Mouse (Mus musculus) CH12.LX (cell line): ENCODE measurements around the gene D230025D16Rik. TPM values are rescaled to one million over a fixed set of nuclear protein-coding genes. Genes with fewer than 3 reads are reported as not detected.

ENCODE experiments used
- DNase-seq: peaks from one replicate; pipeline ENCODE4 v3.0.0-alpha.2; 2013; ENCODE audit errors: extremely low read depth
- H3K27ac ChIP-seq: 2 replicates; pipeline ENCODE4 v1.5.1; 2012; ENCODE audit warnings: low read depth, mild to moderate bottlenecking, control low read depth, moderate library complexity; ENCODE audit not compliant: insufficient read depth
- H3K27me3 ChIP-seq: replicated peaks from 2 replicates; pipeline ENCODE3; 2012; ENCODE audit warnings: inconsistent platforms
- H3K36me3 ChIP-seq, 2 experiments: replicated peaks in 1 of 2; 2 replicates each; pipeline versions ENCODE3 to v1.6.1; 2012; ENCODE audit warnings: inconsistent platforms in 1 of 2, low read length in 1 of 2, mild to moderate bottlenecking in 1 of 2, mixed read lengths in 1 of 2, moderate library complexity in 1 of 2; ENCODE audit not compliant: control insufficient read depth in 1 of 2, insufficient read depth in 1 of 2
- H3K4me1 ChIP-seq, 2 experiments: 2 replicates each; pipeline ENCODE4 v1.6.1; 2012; ENCODE audit warnings: inconsistent platforms in 1 of 2, moderate library complexity in 1 of 2; ENCODE audit not compliant: insufficient read depth in 2 of 2, control insufficient read depth in 1 of 2
- H3K4me2 ChIP-seq: 2 replicates; pipeline ENCODE4 v1.6.1; 2012; ENCODE audit warnings: low read depth, mild to moderate bottlenecking, control low read depth; ENCODE audit not compliant: poor library complexity, insufficient read depth, severe bottlenecking
- H3K4me3 ChIP-seq, 3 experiments: fragments of 150-350 bp in 1 of 3; sonication (generic) in 1 of 3; replicated peaks in 1 of 3; 2 replicates each; pipeline versions ENCODE3 to v1.5.1; 2011 to 2012; ENCODE audit warnings: low read depth in 2 of 3, low read length in 2 of 3, mild to moderate bottlenecking in 2 of 3, moderate library complexity in 2 of 3, control low read depth in 1 of 3, improper control_type of control experiment in 1 of 3, inconsistent platforms in 1 of 3, mixed read lengths in 1 of 3; ENCODE audit not compliant: poor library complexity in 1 of 3
- H3K79me2 ChIP-seq: replicated peaks from 2 replicates; pipeline ENCODE4 v1.6.1; 2012; ENCODE audit warnings: mild to moderate bottlenecking, moderate library complexity; ENCODE audit not compliant: control insufficient read depth, poor library complexity, insufficient read depth, severe bottlenecking; ENCODE audit errors: extremely low read depth
- H3K9ac ChIP-seq: 2 replicates; pipeline ENCODE4 v1.6.1; 2012; ENCODE audit warnings: low read depth, mild to moderate bottlenecking, control low read depth, moderate library complexity; ENCODE audit not compliant: insufficient read depth
- H3K9me3 ChIP-seq: replicated peaks from 2 replicates; pipeline ENCODE3; 2012; ENCODE audit warnings: low read length, inconsistent platforms, mixed read lengths
- BHLHE40 ChIP-seq: IDR thresholded peaks from 2 replicates; pipeline ENCODE4 v1.6.1; 2011; ENCODE audit warnings: mild to moderate bottlenecking, low read depth, low read length, improper control_type of control experiment
- CHD1 ChIP-seq: IDR thresholded peaks from 2 replicates; pipeline ENCODE4 v1.6.1; 2012; ENCODE audit warnings: low read depth, low read length, improper control_type of control experiment, inconsistent platforms
- CHD2 ChIP-seq: IDR thresholded peaks from 2 replicates; pipeline ENCODE4 v1.6.1; 2011; ENCODE audit warnings: low read length, improper control_type of control experiment
- CTCF ChIP-seq, 2 experiments: IDR thresholded peaks in 1 of 2; conservative IDR thresholded peaks in 1 of 2; 2 replicates each; pipeline ENCODE4 v1.5.1; 2011 to 2012; ENCODE audit warnings: low read depth in 2 of 2, low read length in 2 of 2, improper control_type of control experiment in 1 of 2, inconsistent platforms in 1 of 2, mild to moderate bottlenecking in 1 of 2, moderate library complexity in 1 of 2
- E2F4 ChIP-seq: IDR thresholded peaks from 2 replicates; pipeline ENCODE4 v1.6.1; 2011; ENCODE audit warnings: low read depth, low read length, improper control_type of control experiment; ENCODE audit not compliant: insufficient replicate concordance
- ELF1 ChIP-seq: IDR thresholded peaks from 2 replicates; pipeline ENCODE4 v1.6.1; 2014; ENCODE audit warnings: low read depth, mild to moderate bottlenecking, inconsistent platforms, low read length, improper control_type of control experiment
- EP300 ChIP-seq: IDR thresholded peaks from 2 replicates; pipeline ENCODE4 v1.6.1; 2011; ENCODE audit warnings: low read length, improper control_type of control experiment
- ETS1 ChIP-seq: conservative IDR thresholded peaks from 2 replicates; pipeline ENCODE4 v1.6.1; 2012; ENCODE audit warnings: low read depth, mild to moderate bottlenecking, inconsistent platforms, low read length, improper control_type of control experiment, moderate library complexity
- GABPA ChIP-seq: IDR thresholded peaks from 2 replicates; pipeline ENCODE4 v1.6.1; 2012; ENCODE audit warnings: low read depth, low read length, improper control_type of control experiment, inconsistent platforms; ENCODE audit not compliant: insufficient replicate concordance
- HCFC1 ChIP-seq: IDR thresholded peaks from 2 replicates; pipeline ENCODE4 v1.6.1; 2012; ENCODE audit warnings: low read depth, mild to moderate bottlenecking, inconsistent platforms, low read length, improper control_type of control experiment
- IRF4 ChIP-seq: IDR thresholded peaks from 2 replicates; pipeline ENCODE4 v1.6.1; 2014; ENCODE audit warnings: low read depth, mild to moderate bottlenecking, inconsistent platforms, low read length, improper control_type of control experiment
- JUN ChIP-seq: IDR thresholded peaks from 2 replicates; pipeline ENCODE4 v1.6.1; 2011; ENCODE audit warnings: low read depth, mild to moderate bottlenecking, low read length, improper control_type of control experiment, moderate library complexity; ENCODE audit not compliant: insufficient read depth
- JUND ChIP-seq: conservative IDR thresholded peaks from 2 replicates; pipeline ENCODE4 v1.6.1; 2011; ENCODE audit warnings: low read depth, low read length, improper control_type of control experiment
- KAT2A ChIP-seq: IDR thresholded peaks from 2 replicates; pipeline ENCODE4 v1.6.1; 2012; ENCODE audit warnings: low read length, improper control_type of control experiment, inconsistent platforms; ENCODE audit not compliant: insufficient replicate concordance
- MAFK ChIP-seq: IDR thresholded peaks from 2 replicates; pipeline ENCODE4 v1.6.1; 2011; ENCODE audit warnings: low read length, improper control_type of control experiment; ENCODE audit not compliant: insufficient replicate concordance
- MAX ChIP-seq: IDR thresholded peaks from 2 replicates; pipeline ENCODE4 v1.6.1; 2011; ENCODE audit warnings: low read length, improper control_type of control experiment
- MAZ ChIP-seq: IDR thresholded peaks from 2 replicates; pipeline ENCODE4 v1.6.1; 2012; ENCODE audit warnings: low read depth, mild to moderate bottlenecking, inconsistent platforms, low read length, improper control_type of control experiment, moderate library complexity
- MEF2A ChIP-seq: IDR thresholded peaks from 2 replicates; pipeline ENCODE4 v1.6.1; 2014; ENCODE audit warnings: low read depth, mild to moderate bottlenecking, inconsistent platforms, low read length, improper control_type of control experiment, borderline replicate concordance
- MXI1 ChIP-seq: IDR thresholded peaks from 2 replicates; pipeline ENCODE4 v1.6.1; 2011; ENCODE audit warnings: mild to moderate bottlenecking, low read depth, low read length, improper control_type of control experiment
- MYC ChIP-seq: IDR thresholded peaks from 2 replicates; pipeline ENCODE4 v1.6.1; 2011; ENCODE audit warnings: low read depth, mild to moderate bottlenecking, improper control_type of control experiment, low read length
- NELFE ChIP-seq: IDR thresholded peaks from 2 replicates; pipeline ENCODE4 v1.6.1; 2011; ENCODE audit warnings: low read depth, low read length, improper control_type of control experiment
- NRF1 ChIP-seq: IDR thresholded peaks from 2 replicates; pipeline ENCODE4 v1.6.1; 2014; ENCODE audit warnings: low read depth, mild to moderate bottlenecking, inconsistent platforms, low read length, improper control_type of control experiment, moderate library complexity
- PAX5 ChIP-seq: IDR thresholded peaks from 2 replicates; pipeline ENCODE4 v1.6.1; 2012; ENCODE audit warnings: low read length, inconsistent platforms, mixed read lengths
- POLR2A ChIP-seq: IDR thresholded peaks from 2 replicates; pipeline ENCODE4 v1.6.1; 2011; ENCODE audit warnings: low read depth, mild to moderate bottlenecking, improper control_type of control experiment, low read length
- POLR2AphosphoS2 ChIP-seq: IDR thresholded peaks from 2 replicates; pipeline ENCODE4 v1.6.1; 2011; ENCODE audit warnings: low read depth, low read length, improper control_type of control experiment
- RAD21 ChIP-seq: IDR thresholded peaks from 2 replicates; pipeline ENCODE4 v1.6.1; 2011; ENCODE audit warnings: low read depth, mild to moderate bottlenecking, low read length, improper control_type of control experiment, moderate library complexity
- RCOR1 ChIP-seq: conservative IDR thresholded peaks from 2 replicates; pipeline ENCODE4 v1.6.1; 2012; ENCODE audit warnings: low read depth, mild to moderate bottlenecking, inconsistent platforms, low read length, improper control_type of control experiment
- SIN3A ChIP-seq: IDR thresholded peaks from 2 replicates; pipeline ENCODE4 v1.6.1; 2012; ENCODE audit warnings: low read length, improper control_type of control experiment, inconsistent platforms
- SMC3 ChIP-seq: IDR thresholded peaks from 2 replicates; pipeline ENCODE4 v1.6.1; 2011; ENCODE audit warnings: low read depth, low read length, improper control_type of control experiment
- TBP ChIP-seq: conservative IDR thresholded peaks from 2 replicates; pipeline ENCODE4 v1.6.1; 2011; ENCODE audit warnings: low read depth, low read length, improper control_type of control experiment
- TCF12 ChIP-seq: IDR thresholded peaks from 2 replicates; pipeline ENCODE4 v1.6.1; 2014; ENCODE audit warnings: low read depth, mild to moderate bottlenecking, inconsistent platforms, low read length, improper control_type of control experiment
- UBTF ChIP-seq: IDR thresholded peaks from 2 replicates; pipeline ENCODE4 v1.6.1; 2012; ENCODE audit warnings: low read depth, mild to moderate bottlenecking, inconsistent platforms, low read length, improper control_type of control experiment, moderate library complexity
- USF1 ChIP-seq: IDR thresholded peaks from 2 replicates; pipeline ENCODE4 v1.6.1; 2014; ENCODE audit warnings: low read depth, mild to moderate bottlenecking, inconsistent platforms, low read length, improper control_type of control experiment
- USF2 ChIP-seq: conservative IDR thresholded peaks from 2 replicates; pipeline ENCODE4 v1.6.1; 2011; ENCODE audit warnings: low read depth, low read length, improper control_type of control experiment
- ZC3H11A ChIP-seq: IDR thresholded peaks from 2 replicates; pipeline ENCODE4 v1.6.1; 2012; ENCODE audit warnings: low read depth, mild to moderate bottlenecking, inconsistent platforms, low read length, improper control_type of control experiment
- ZKSCAN1 ChIP-seq: IDR thresholded peaks from 2 replicates; pipeline ENCODE4 v1.6.1; 2012; ENCODE audit warnings: low read depth, inconsistent platforms, low read length, improper control_type of control experiment, borderline replicate concordance
- ZMIZ1 ChIP-seq: IDR thresholded peaks from 2 replicates; pipeline ENCODE4 v1.6.1; 2012; ENCODE audit warnings: low read depth, mild to moderate bottlenecking, inconsistent platforms, low read length, improper control_type of control experiment
- ZNF384 ChIP-seq: IDR thresholded peaks from 2 replicates; pipeline ENCODE4 v1.6.1; 2012; ENCODE audit warnings: low read depth, low read length, improper control_type of control experiment, inconsistent platforms
- dilution Hi-C: fragments of 300-500 bp; cut with MboI; formaldehyde crosslinking; loops from 2 replicates; pipeline ENCODE4 v1.14.3; 2020; ENCODE audit warnings: low sequenced_read_pairs; ENCODE audit not compliant: extremely low pct_unique_long_range_greater_than_20kb, extremely low pct_ligation_motif_present
- in situ Hi-C: fragments of 300-500 bp; cut with MboI; formaldehyde crosslinking; loops from 3 replicates; pipeline ENCODE4 v1.14.3; 2019; ENCODE audit warnings: low sequenced_read_pairs, low pct_ligation_motif_present, low pct_unique_long_range_greater_than_20kb, mixed read lengths
- polyA plus RNA-seq: library from polyadenylated mRNA; unstranded; fragments of >175 nt; gene quantifications from 2 replicates; pipeline ENCODE4 v1.2.1, GENCODE M21; 2012; ENCODE audit warnings: low read depth; ENCODE audit not compliant: insufficient read length
- total RNA-seq, 2 experiments: library from RNA; depleted of rRNA; stranded (reverse); fragments of 300-350 nt in 1 of 2; fragments of >200 nt in 1 of 2; gene quantifications; 2 replicates each; pipeline ENCODE4 v1.2.3; 2012 to 2014

The D230025D16Rik gene
- total and polyA plus RNA-seq, 3 experiments = 10.7 to 21.5 (median 14.0) TPM

- peaks cover 26% of the 10 kb centered on the region for H3K79me2 ChIP-seq
- peak within 1 kb of the TSS; percentile 45 for H3K9ac ChIP-seq
- peak within 1 kb of the TSS; percentile 88 for H3K4me2 ChIP-seq
- no peaks in the 10 kb centered on the region for H3K27me3 ChIP-seq
- DNase-seq = peak; percentile 60
- peaks cover 11 to 38% of the 10 kb centered on the region in 2 experiments for H3K36me3 ChIP-seq
- peaks cover 8 to 47% of the 10 kb centered on the region in 2 experiments for H3K4me1 ChIP-seq
- in situ Hi-C loops = no loop called here
- no peak for TF ChIP-seq SIN3A
- peak; percentile 36 for TF ChIP-seq ZMIZ1
- no peak for TF ChIP-seq IRF4
- no peak for TF ChIP-seq POLR2AphosphoS2
- TF ChIP-seq NRF1 = 0 out of 2 replicates have a peak, but pooled peaks have one; percentile 8
- no peak for TF ChIP-seq SMC3
- no peak for TF ChIP-seq ELF1
- TF ChIP-seq MEF2A = no peak
- no peak for TF ChIP-seq ZC3H11A
- no peak for TF ChIP-seq JUND
- TF ChIP-seq ZNF384 = no peak
- no peak; the same call in 1 of the 2 replicates for TF ChIP-seq BHLHE40
- no peak for TF ChIP-seq USF2
- TF ChIP-seq HCFC1 = no peak
- TF ChIP-seq MXI1 = 0 out of 2 replicates have a peak, but pooled peaks have one; percentile 39
- TF ChIP-seq KAT2A = no peak
- no peak for TF ChIP-seq RAD21
- no peak for TF ChIP-seq CHD2
- TF ChIP-seq ZKSCAN1 = no peak
- TF ChIP-seq JUN = no peak
- TF ChIP-seq PAX5 = no peak
- no peak for TF ChIP-seq GABPA
- no peak for TF ChIP-seq MAZ
- peak; percentile 54; the same call in 1 of the 2 replicates for TF ChIP-seq TBP
- no peak for TF ChIP-seq RCOR1
- no peak for TF ChIP-seq MAFK
- 0 out of 2 replicates have a peak, but pooled peaks have one; percentile 29 for TF ChIP-seq MYC
- no peak for TF ChIP-seq UBTF
- no peak for TF ChIP-seq NELFE
- peak; percentile 49; the same call in 1 of the 2 replicates for TF ChIP-seq MAX
- TF ChIP-seq CTCF (conservative IDR thresholded peaks at IDR 0.05 in 1 of 2, IDR thresholded peaks at IDR 0.05 in 1 of 2; ENCODE audit: low read depth in 2 of 2, low read length in 2 of 2) = no peak
- no peak for TF ChIP-seq ETS1
- TF ChIP-seq POLR2A = no peak
- no peak for TF ChIP-seq USF1
- TF ChIP-seq E2F4 = no peak
- peak; percentile 35 for TF ChIP-seq TCF12
- peak; percentile 44 for TF ChIP-seq EP300
- no peak for TF ChIP-seq CHD1
- H3K9me3 ChIP-seq = no peaks in the 10 kb centered on the region
- dilution Hi-C loops = no loop called here
- H3K4me3 ChIP-seq = peak within 1 kb of the TSS; percentile 82 to 96 (median 89)
- H3K27ac ChIP-seq = peak within 1 kb of the TSS; percentile 65
Measured at GRCm38 (mm10) chr8:105295895-105296573, 71.1 kb downstream of the D230025D16Rik start, which contains the start of gene Exoc3l. TSS of gene Exoc3l (minus strand) at chr8:105296101.
